Mouse (Mus musculus) gastrocnemius, adult 8-10 months (tissue): ENCODE results near the gene Gm7102. TPM values are rescaled to one million over a fixed set of nuclear protein-coding genes. Genes with fewer than 3 reads are reported as not detected.
"Not testable (repeated sequence)": the region's sequence is repeated elsewhere in the genome, so short reads cannot be mapped to it uniquely, and the experiment has no call there.

Source experiments
- DNase-seq, 2 experiments: peaks; one replicate each; pipeline ENCODE4 v3.0.0; 2022; ENCODE audit warnings: low spot score in 2 of 2
- total RNA-seq, 4 experiments: library from RNA; stranded (reverse); gene quantifications; 2 replicates each; pipeline ENCODE4 v1.2.4; 2022

Gene Gm7102
- total RNA-seq, result not detected

DNA sequence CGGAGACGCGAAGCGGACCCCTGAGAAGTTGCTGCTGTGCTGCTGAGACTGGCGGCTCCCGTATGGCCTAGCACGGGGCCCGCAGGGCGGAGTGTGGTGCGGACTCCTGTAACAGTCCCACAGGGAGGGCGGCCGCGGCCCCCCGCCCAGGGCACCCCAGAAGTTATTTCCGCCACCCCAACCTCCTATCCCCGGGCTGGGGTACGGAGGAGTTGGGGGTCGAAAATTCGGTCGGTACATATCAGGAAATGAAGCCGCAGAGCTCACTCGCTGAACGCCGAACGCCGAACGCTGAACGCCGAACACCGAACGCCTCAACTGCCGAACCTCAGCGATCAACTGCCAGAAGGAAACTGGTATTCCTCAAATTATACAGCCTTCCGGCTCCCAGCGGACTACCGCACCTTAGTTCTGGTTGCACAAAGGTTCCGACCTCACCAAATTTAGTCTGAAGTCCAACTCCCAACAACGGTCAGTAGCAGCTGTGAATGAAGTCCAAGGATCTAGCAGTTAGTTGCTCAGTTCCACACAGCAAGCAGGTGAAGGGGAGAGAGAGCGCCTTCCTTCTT, at the start of gene Gm7102:
Gene Gm7102 (minus strand): TSS at position 554 of the 569 bp plus-strand sequence.
- DNase-seq, result no peak

GRCm38 (mm10) chr19:61224678-61225525, 48.8 kb upstream of the Gm7102 start:
- DNase-seq, result no peak

DNA sequence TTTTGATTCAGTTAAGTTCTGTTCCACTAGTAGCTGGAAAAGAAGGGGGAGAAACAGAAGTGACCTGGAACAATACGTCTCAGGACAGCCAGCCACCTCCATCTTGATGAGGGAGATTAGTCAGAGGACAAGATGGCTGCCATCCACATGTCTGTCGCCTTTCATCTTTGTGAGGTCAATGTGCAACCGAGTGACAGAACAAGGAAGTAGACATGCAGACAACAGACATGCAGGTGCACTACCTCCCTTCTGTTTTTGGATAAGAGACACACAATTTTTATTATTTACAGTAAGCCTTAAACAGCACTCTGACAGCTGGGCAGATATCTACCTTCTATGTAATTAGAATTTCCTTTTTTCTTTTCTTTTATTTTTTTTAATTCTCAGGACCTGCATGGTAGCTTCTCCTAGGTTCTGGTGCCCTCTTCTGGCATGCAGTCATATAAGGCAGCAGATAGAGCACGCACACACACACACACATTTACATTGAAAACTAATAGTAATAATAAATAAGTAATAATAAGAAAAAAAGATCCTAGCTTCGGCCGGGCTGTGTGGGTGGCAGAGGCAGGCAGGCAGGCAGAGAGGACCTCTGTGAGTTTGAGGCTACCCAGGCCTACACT, 47.7 kb upstream of the Gm7102 start:
- no peak for DNase-seq

DNA sequence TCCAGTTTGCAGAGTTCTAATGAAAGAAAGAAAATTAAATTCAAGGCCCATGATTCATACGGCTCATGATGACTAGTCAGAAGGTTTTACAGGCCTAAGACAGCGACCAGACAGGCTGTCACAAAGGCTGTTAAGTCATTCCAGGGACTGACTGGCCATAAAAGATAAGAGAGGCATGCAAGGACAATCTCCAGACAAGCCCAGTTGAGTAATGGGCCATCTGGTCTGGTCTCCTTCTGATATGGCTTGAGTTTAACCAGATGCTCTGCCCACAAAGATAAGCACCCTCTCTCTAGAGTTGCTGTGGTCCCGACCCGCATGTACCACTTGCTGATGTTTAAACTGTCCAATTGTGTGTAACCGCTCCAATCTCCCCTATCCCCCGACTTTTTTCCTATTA, 31.4 kb upstream of the Gm7102 start:
- DNase-seq, result not testable (repeated sequence)

DNA sequence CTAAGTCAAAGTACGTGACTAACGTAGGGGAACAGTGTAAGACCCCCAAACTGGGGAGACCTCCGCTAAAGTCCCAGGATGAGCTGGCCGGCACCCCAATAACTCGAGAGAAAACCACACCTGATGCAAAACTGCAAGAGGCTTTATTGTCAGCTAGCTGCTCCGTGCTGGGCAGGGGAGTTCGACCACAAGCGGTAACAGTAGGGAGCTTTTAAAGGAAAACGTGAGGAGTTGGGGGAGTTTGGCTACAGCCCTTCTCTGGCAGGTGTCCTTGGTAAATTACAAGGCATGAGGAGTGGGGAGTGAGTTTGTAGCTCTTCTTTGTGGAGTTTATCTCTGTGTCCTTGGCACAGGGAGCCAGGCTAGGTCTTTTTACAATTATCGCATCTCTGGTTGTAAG, 23.7 kb upstream of the Gm7102 start:
- DNase-seq, result no peak

GRCm38 (mm10) chr19:61199316-61199715, 23.2 kb upstream of the Gm7102 start:
- peak; percentile 72 to 81 for DNase-seq

DNA sequence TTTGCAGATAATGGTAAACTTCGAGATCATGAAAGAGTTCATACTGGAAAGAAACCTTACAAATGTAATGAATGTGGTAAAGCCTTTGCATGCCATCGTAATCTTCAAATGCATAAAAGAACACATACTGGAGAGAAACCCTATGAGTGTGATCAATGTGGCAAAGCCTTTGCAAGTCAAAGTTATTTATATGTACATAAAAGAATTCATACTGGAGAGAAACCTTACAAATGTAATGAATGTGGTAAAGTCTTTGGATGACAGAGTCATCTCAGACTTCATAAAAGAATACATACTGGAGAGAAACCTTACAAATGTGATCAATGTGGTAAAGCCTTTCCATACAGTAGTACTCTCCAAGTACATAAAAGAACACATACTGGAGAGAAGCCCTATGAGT, 7.5 kb upstream of the Gm7102 start, which contains the start of gene Gm6020:
Gene Gm6020 (plus strand): TSS at position 301 of the 400 bp plus-strand sequence.
- DNase-seq, result not testable (repeated sequence)

- DNase-seq, result no peak
Measured at GRCm38 (mm10) chr19:61151701-61152420, 24.2 kb downstream of the Gm7102 start.

DNA sequence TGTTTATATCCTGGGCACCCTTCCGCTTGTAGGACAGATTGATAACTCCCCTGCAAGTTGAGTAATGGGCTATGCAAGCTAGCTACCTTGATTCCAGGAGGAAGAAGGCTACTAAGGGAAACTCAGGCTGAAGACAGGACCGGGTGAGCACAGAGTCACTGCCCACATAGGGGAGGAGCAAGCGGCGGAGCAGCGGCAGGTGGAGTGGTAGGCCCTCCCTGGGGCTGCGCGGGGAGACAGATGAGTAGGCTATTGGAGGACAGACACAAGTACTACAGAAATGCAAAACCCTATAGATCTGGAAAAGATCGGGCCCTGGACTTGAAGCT, 24.8 kb downstream of the Gm7102 start:
- DNase-seq, result no peak

- no peak for DNase-seq
Measured at GRCm38 (mm10) chr19:61141299-61141698, 34.8 kb downstream of the Gm7102 start.

GRCm38 (mm10) chr19:61140342-61141206, 35.5 kb downstream of the Gm7102 start, which contains the start of gene Zfp950:
Gene Zfp950 (minus strand): TSS chr19:61140840.
- DNase-seq, result peak; percentile 58 to 62

- no peak for DNase-seq
Measured at GRCm38 (mm10) chr19:61138655-61139054, 37.5 kb downstream of the Gm7102 start.

GRCm38 (mm10) chr19:61131096-61131495, 45.0 kb downstream of the Gm7102 start:
- no peak for DNase-seq

Other genes with a start within 250 kb of the Gm7102 start
- gene Zfp950, start 35.5 kb downstream of the Gm7102 start, total RNA-seq, result 1 to 10 TPM; 1.5 to 7.1 (median 4.6) TPM
- not detected for gene Gm6020, start 7.6 kb upstream of the Gm7102 start, total RNA-seq
- gene Csf2ra, start 52.1 kb upstream of the Gm7102 start, total RNA-seq, result 1 to 10 TPM; 1.1 to 2.2 (median 1.4) TPM
- not detected for gene Gm21060, start 120.8 kb upstream of the Gm7102 start, total RNA-seq